13 mouse cellular contexts compared by ENCODE assay signal in genomic region chr14:19707721-19708507, GRCm38 (mm10). TPM values are rescaled to one million over a fixed set of nuclear protein-coding genes. Genes with fewer than 3 reads are reported as not detected.
A peak's percentile ranks its signal among the peaks of the same experiment; 100 is the strongest.
DNase-seq lines count a peak whose midpoint lies in the region; ATAC-seq and TF ChIP-seq lines count a peak whose summit lies in the region.
"Had no signal": no experiment of that assay in that cellular context is flagged by ENCODE, and none has a peak within 500 bp of the region (broad histone marks: within the 10 kb centered on the region; RNA-seq: fewer than 3 reads in every experiment).

No protein-coding gene starts in this region.

- no peak overlapping the region for H3K4me3 ChIP-seq in lung, embryonic 14.5 days (ENCODE audit: low read depth, low read length)
- no peak overlapping the region for H3K4me3 ChIP-seq in stomach, postnatal 0 days (ENCODE audit: low read depth, low read length)
- H3K4me3 ChIP-seq: hindbrain, embryonic 15.5 days; midbrain, embryonic 12.5 days; neural tube, embryonic 12.5 days; stomach, embryonic 15.5 days had no signal

- no peaks in the 10 kb centered on the region for H3K9me3 ChIP-seq in lung, embryonic 14.5 days (ENCODE audit: low read depth, low read length)
- no peaks in the 10 kb centered on the region for H3K9me3 ChIP-seq in stomach, postnatal 0 days (ENCODE audit: control insufficient read depth, low read length)
- H3K9me3 ChIP-seq: hindbrain, embryonic 15.5 days; midbrain, embryonic 12.5 days; neural tube, embryonic 12.5 days; stomach, embryonic 15.5 days had no signal

- peak; percentile 32 for DNase-seq in lung, embryonic 14.5 days
- no peak for DNase-seq in lung, postnatal 10 days
- peak; percentile 48 for DNase-seq in kidney, adult 18-20 months
- peak; percentile 42 for DNase-seq in large intestine, adult 2 months (ENCODE audit: low read depth, low spot score)
- DNase-seq in stomach, postnatal 0 days (ENCODE audit: low spot score) = peak; percentile 19
- no peak for DNase-seq in spleen, postnatal 10 days (ENCODE audit: low spot score in 2 of 2)
- no peak for DNase-seq in spleen, adult 12 weeks (ENCODE audit: low spot score)
- no peak for DNase-seq in layer of hippocampus, adult 9-10 months (ENCODE audit: low spot score)
- DNase-seq: gastrocnemius, postnatal 25 days had no signal

- H3K27me3 ChIP-seq in lung, embryonic 14.5 days (ENCODE audit: insufficient read depth, low read length) = no peaks in the 10 kb centered on the region
- no peaks in the 10 kb centered on the region for H3K27me3 ChIP-seq in stomach, postnatal 0 days (ENCODE audit: control insufficient read depth, insufficient read depth, low read length)
- H3K27me3 ChIP-seq: hindbrain, embryonic 15.5 days; stomach, embryonic 15.5 days had no signal

- no peak for ATAC-seq in lung, embryonic 14.5 days (ENCODE audit: insufficient read depth)
- ATAC-seq in stomach, postnatal 0 days (ENCODE audit: low FRiP score, low TSS enrichment) = no peak

- no peak for TF ChIP-seq CTCF in lung, embryonic 14.5 days (IDR thresholded peaks at IDR 0.05; ENCODE audit: low read depth)
- no peak for TF ChIP-seq CTCF in stomach, postnatal 0 days (IDR thresholded peaks at IDR 0.05; ENCODE audit: low read depth)

- no peaks in the 10 kb centered on the region for H3K36me3 ChIP-seq in lung, embryonic 14.5 days (ENCODE audit: insufficient read depth)
- no peaks in the 10 kb centered on the region for H3K36me3 ChIP-seq in stomach, postnatal 0 days (ENCODE audit: control insufficient read depth, insufficient read depth, low read length)
- H3K36me3 ChIP-seq: hindbrain, embryonic 15.5 days; midbrain, embryonic 12.5 days; neural tube, embryonic 12.5 days; stomach, embryonic 15.5 days had no signal

- H3K27ac ChIP-seq in lung, embryonic 14.5 days (ENCODE audit: low read depth) = peak overlapping the region; percentile 26; the same call in 1 of the 2 replicates
- H3K27ac ChIP-seq in stomach, postnatal 0 days (replicated peaks) = no peak overlapping the region
- H3K27ac ChIP-seq: hindbrain, embryonic 15.5 days; neural tube, embryonic 12.5 days had no signal

- WGBS in lung, embryonic 14.5 days = 47% methylated on average over 11 of the region's 11 CpGs
- WGBS in large intestine, adult 2 months = 35% methylated on average over 11 of the region's 11 CpGs
- 55% methylated on average over 11 of the region's 11 CpGs for WGBS in stomach, postnatal 0 days

- no peaks in the 10 kb centered on the region for H3K4me1 ChIP-seq in lung, embryonic 14.5 days (ENCODE audit: insufficient read depth)
- peaks cover 4% of the 10 kb centered on the region for H3K4me1 ChIP-seq in stomach, postnatal 0 days (replicated peaks; ENCODE audit: control insufficient read depth, insufficient read depth)

- TF ChIP-seq EP300 in stomach, postnatal 0 days (optimal IDR thresholded peaks at IDR 0.05) = no peak

- no peak overlapping the region for H3K4me2 ChIP-seq in lung, embryonic 14.5 days
- no peak overlapping the region for H3K4me2 ChIP-seq in stomach, postnatal 0 days (replicated peaks; ENCODE audit: low read depth)
- H3K4me2 ChIP-seq: midbrain, embryonic 12.5 days had no signal

- no peak overlapping the region for H3K9ac ChIP-seq in lung, embryonic 14.5 days
- H3K9ac ChIP-seq in stomach, postnatal 0 days (ENCODE audit: low read length) = no peak overlapping the region
- H3K9ac ChIP-seq: hindbrain, embryonic 15.5 days; midbrain, embryonic 12.5 days; neural tube, embryonic 12.5 days; stomach, embryonic 15.5 days had no signal

RNA-seq across cellular contexts. Expression of gene Nid2, which starts 43.2 kb away (rescaled TPM):
- polyA plus RNA-seq in lung, embryonic 14.5 days (2014; fragmentation: Nextera tagmentation; extraction: Ambion mirVana) = 111 and 117 TPM in 2 replicates
- polyA plus RNA-seq in large intestine, adult 2 months (2012; rRNA removed) = 4.7 and 7.4 TPM in 2 replicates
- 13.5 and 16.4 TPM in 2 replicates for polyA plus RNA-seq in stomach, postnatal 0 days (2015; fragmentation: Nextera tagmentation; extraction: Ambion mirVana)

Comparison
In these comparisons a context has a peak if more than half of its experiments do, and no peak if none do; other contexts are left out.
1. DNase-seq: peak in lung, embryonic 14.5 days (single experiment), kidney, adult 18-20 months (single experiment), large intestine, adult 2 months (single experiment) and stomach, postnatal 0 days (single experiment); none in lung, postnatal 10 days (single experiment), spleen, postnatal 10 days (0 of 2), spleen, adult 12 weeks (single experiment) and layer of hippocampus, adult 9-10 months (single experiment).